Mouse (Mus musculus): ENCODE measurements around the gene Ankub1. TPM values are rescaled to one million over a fixed set of nuclear protein-coding genes. Genes with fewer than 3 reads are reported as not detected.

Gene Ankub1
- polyA plus RNA-seq, 1 experiment: 0.36 TPM

DNA sequence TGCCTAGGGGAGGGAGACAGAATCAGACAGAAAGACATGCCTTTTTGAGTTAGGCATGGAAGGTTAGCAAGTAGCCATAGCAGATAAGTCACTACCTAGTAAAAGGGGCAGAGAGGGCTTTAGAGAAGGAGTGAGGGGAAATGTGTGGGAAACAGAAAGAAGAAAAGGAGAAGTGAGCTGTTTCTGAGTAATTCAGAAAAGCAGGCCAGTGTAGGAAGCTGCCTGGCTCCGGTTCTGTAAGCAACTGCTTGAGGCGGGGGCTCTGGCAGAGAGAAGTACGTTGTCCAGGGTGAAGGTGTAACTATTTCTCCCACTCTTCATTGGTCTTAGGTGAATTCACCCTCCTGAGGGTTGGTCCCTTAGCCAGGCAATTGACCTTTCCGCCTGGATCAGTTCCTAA, 3.6 kb upstream of the Ankub1 start:
- TF ChIP-seq CTCF (IDR thresholded peaks at IDR 0.05; ENCODE audit: control insufficient read depth, insufficient read depth, insufficient replicate concordance, low read depth, low read length): no peak
- no peak for TF ChIP-seq POLR2A (IDR thresholded peaks at IDR 0.05; ENCODE audit: control insufficient read depth, low read depth, low read length)
- H3K4me3 ChIP-seq (ENCODE audit: control insufficient read depth, low read depth, low read length): no peak overlapping the region

DNA sequence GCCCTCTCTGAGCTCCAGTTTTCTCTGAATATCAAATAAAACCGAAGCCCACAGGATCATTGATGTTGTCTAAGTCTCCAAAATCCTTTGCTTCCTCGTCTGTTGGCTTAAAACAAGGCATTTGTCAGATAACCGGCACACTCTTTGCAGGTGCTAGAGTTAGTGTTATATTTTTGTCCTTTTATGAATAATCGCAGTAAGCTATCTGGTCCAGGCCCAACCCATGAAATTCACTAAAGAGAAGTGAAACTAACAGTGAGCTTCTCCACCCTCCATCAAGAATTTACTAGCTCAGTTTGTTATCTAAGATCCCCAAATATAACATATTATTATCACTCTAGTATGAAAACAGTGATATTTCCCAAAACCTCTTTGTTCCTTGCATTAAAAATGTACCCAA, 827 bp downstream of the Ankub1 start:
- no peaks in the 10 kb centered on the region for H3K36me3 ChIP-seq (ENCODE audit: control insufficient read depth, insufficient read depth, low read length)
- H3K4me3 ChIP-seq (ENCODE audit: control insufficient read depth, low read depth, low read length): no peak overlapping the region
- H3K4me1 ChIP-seq (ENCODE audit: control insufficient read depth, insufficient read depth, low read length): no peaks in the 10 kb centered on the region
- no peaks in the 10 kb centered on the region for H3K27me3 ChIP-seq (ENCODE audit: control insufficient read depth, insufficient read depth, low read length)
- TF ChIP-seq CTCF (IDR thresholded peaks at IDR 0.05; ENCODE audit: control insufficient read depth, insufficient read depth, insufficient replicate concordance, low read depth, low read length): no peak
- TF ChIP-seq POLR2A (IDR thresholded peaks at IDR 0.05; ENCODE audit: control insufficient read depth, low read depth, low read length): no peak
- H3K27ac ChIP-seq (ENCODE audit: control insufficient read depth, insufficient read depth, low read depth, low read length): no peak overlapping the region

More for the DNA sequence above, 3.6 kb upstream of the Ankub1 start:
- Histone ChIP-seq H3K36me3 (ENCODE audit: control insufficient read depth, insufficient read depth, low read length) (no peaks in the 10 kb centered on the region), H3K4me1 (ENCODE audit: control insufficient read depth, insufficient read depth, low read length) (no peaks in the 10 kb centered on the region), H3K27me3 (ENCODE audit: control insufficient read depth, insufficient read depth, low read length) (no peaks in the 10 kb centered on the region), H3K27ac (ENCODE audit: control insufficient read depth, insufficient read depth, low read depth, low read length) (no peak overlapping the region)

DNA sequence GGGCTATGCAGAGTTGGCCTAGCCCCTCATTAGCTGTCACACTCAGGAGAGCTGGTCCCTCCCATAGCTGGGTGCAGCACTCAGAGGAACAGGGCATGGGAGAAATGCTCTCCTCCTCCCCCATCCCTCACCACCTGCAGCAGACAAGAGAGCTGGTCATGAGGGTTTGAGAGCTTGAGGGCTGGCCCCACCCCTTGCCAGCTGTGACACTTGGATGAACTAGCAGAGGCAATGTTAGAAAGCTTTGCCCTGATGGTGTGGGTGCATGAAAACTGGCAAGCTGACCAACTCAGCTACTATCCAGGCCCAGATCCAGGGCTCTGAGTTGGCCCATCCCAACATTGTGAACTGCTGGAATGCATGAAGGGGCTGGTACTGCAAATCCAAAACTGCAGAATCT, 14.8 kb downstream of the Ankub1 start:
- H3K36me3 ChIP-seq (ENCODE audit: control insufficient read depth, insufficient read depth, low read length): no peaks in the 10 kb centered on the region
- no peak overlapping the region for H3K27ac ChIP-seq (ENCODE audit: control insufficient read depth, insufficient read depth, low read depth, low read length)
- no peaks in the 10 kb centered on the region for H3K4me1 ChIP-seq (ENCODE audit: control insufficient read depth, insufficient read depth, low read length)
- H3K4me3 ChIP-seq (ENCODE audit: control insufficient read depth, low read depth, low read length): no peak overlapping the region
- H3K27me3 ChIP-seq (ENCODE audit: control insufficient read depth, insufficient read depth, low read length): no peaks in the 10 kb centered on the region
- TF ChIP-seq POLR2A (IDR thresholded peaks at IDR 0.05; ENCODE audit: control insufficient read depth, low read depth, low read length): no peak
- no peak for TF ChIP-seq CTCF (IDR thresholded peaks at IDR 0.05; ENCODE audit: control insufficient read depth, insufficient read depth, insufficient replicate concordance, low read depth, low read length)

DNA sequence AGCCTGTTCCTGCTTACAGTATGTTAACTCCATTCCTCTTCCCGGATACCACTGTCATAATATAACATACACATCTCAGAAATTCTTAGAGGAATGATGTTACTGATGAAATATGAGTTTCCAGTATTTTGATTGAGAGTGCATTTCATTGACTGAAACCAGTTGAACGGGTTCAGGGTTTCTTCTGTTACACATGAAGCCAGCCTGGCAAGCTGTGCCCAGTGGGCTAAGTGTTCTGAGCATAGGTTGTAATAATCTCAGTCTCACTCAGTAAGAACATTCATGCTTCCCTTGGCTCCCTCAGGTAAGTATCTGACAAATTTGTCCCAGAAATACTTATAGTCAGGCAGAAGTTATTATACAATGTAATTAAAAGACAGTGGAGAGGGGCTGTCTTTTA, 18.5 kb downstream of the Ankub1 start:
- no peak for TF ChIP-seq POLR2A (IDR thresholded peaks at IDR 0.05; ENCODE audit: control insufficient read depth, low read depth, low read length)
- TF ChIP-seq CTCF (IDR thresholded peaks at IDR 0.05; ENCODE audit: control insufficient read depth, insufficient read depth, insufficient replicate concordance, low read depth, low read length): no peak
- Histone ChIP-seq H3K36me3 (ENCODE audit: control insufficient read depth, insufficient read depth, low read length) (no peaks in the 10 kb centered on the region), H3K4me3 (ENCODE audit: control insufficient read depth, low read depth, low read length) (no peak overlapping the region), H3K27me3 (ENCODE audit: control insufficient read depth, insufficient read depth, low read length) (no peaks in the 10 kb centered on the region), H3K27ac (ENCODE audit: control insufficient read depth, insufficient read depth, low read depth, low read length) (no peak overlapping the region), H3K4me1 (ENCODE audit: control insufficient read depth, insufficient read depth, low read length) (no peaks in the 10 kb centered on the region)

GRCm38 (mm10) chr3:57673586-57673985, 19.0 kb downstream of the Ankub1 start:
- TF ChIP-seq CTCF (IDR thresholded peaks at IDR 0.05; ENCODE audit: control insufficient read depth, insufficient read depth, insufficient replicate concordance, low read depth, low read length): no peak
- no peak for TF ChIP-seq POLR2A (IDR thresholded peaks at IDR 0.05; ENCODE audit: control insufficient read depth, low read depth, low read length)
- Histone ChIP-seq H3K4me3 (ENCODE audit: control insufficient read depth, low read depth, low read length) (no peak overlapping the region), H3K36me3 (ENCODE audit: control insufficient read depth, insufficient read depth, low read length) (no peaks in the 10 kb centered on the region), H3K4me1 (ENCODE audit: control insufficient read depth, insufficient read depth, low read length) (no peaks in the 10 kb centered on the region), H3K27ac (ENCODE audit: control insufficient read depth, insufficient read depth, low read depth, low read length) (no peak overlapping the region), H3K27me3 (ENCODE audit: control insufficient read depth, insufficient read depth, low read length) (no peaks in the 10 kb centered on the region)

- H3K4me1 ChIP-seq (ENCODE audit: control insufficient read depth, insufficient read depth, low read length): peaks cover 4% of the 10 kb centered on the region
- H3K36me3 ChIP-seq (ENCODE audit: control insufficient read depth, insufficient read depth, low read length): no peaks in the 10 kb centered on the region
- TF ChIP-seq POLR2A (IDR thresholded peaks at IDR 0.05; ENCODE audit: control insufficient read depth, low read depth, low read length) (no peak), CTCF (IDR thresholded peaks at IDR 0.05; ENCODE audit: control insufficient read depth, insufficient read depth, insufficient replicate concordance, low read depth, low read length) (no peak)
- no peak overlapping the region; the same call in 1 of the 2 replicates for H3K4me3 ChIP-seq (ENCODE audit: control insufficient read depth, low read depth, low read length)
- H3K27me3 ChIP-seq (ENCODE audit: control insufficient read depth, insufficient read depth, low read length): no peaks in the 10 kb centered on the region
- no peak overlapping the region for H3K27ac ChIP-seq (ENCODE audit: control insufficient read depth, insufficient read depth, low read depth, low read length)
These were observed 25.4 kb downstream of the Ankub1 start for GRCm38 (mm10) chr3:57667054-57667723.

DNA sequence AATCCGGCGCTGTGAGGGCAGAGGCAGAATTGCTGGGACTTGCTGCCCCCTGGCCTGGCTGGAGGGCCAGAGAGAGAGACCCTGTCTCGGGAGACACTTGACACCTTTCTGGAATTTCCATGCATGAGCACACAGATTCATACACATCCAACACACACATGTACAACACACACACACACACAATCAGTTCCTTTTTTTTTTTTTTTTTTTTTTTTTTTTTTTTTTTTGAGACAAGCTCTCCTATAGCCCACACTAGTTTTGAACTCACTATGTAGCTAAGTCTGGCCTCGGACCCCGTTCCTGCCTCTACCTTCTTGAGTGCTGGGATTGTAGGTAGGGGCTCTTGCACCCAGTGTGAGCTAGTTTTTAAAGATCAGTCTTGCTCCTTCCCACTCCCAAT, 26.7 kb downstream of the Ankub1 start:
- Histone ChIP-seq H3K27me3 (ENCODE audit: control insufficient read depth, insufficient read depth, low read length) (no peaks in the 10 kb centered on the region), H3K4me3 (ENCODE audit: control insufficient read depth, low read depth, low read length) (no peak overlapping the region), H3K4me1 (ENCODE audit: control insufficient read depth, insufficient read depth, low read length) (peaks cover 4% of the 10 kb centered on the region), H3K36me3 (ENCODE audit: control insufficient read depth, insufficient read depth, low read length) (no peaks in the 10 kb centered on the region), H3K27ac (ENCODE audit: control insufficient read depth, insufficient read depth, low read depth, low read length) (no peak overlapping the region)
- TF ChIP-seq CTCF (IDR thresholded peaks at IDR 0.05; ENCODE audit: control insufficient read depth, insufficient read depth, insufficient replicate concordance, low read depth, low read length) (no peak), POLR2A (IDR thresholded peaks at IDR 0.05; ENCODE audit: control insufficient read depth, low read depth, low read length) (no peak)

Measured in testis, adult 2 months (tissue).